Mouse (Mus musculus) bone marrow, adult 2 months (tissue): ENCODE results near the gene App.

Experiments
- CTCF ChIP-seq: fragments of 200-500 bp; IDR thresholded peaks from 2 replicates; pipeline ENCODE4 v1.5.1; 2011; ENCODE audit warnings: low read length, control low read depth; ENCODE audit not compliant: control insufficient read depth, insufficient read depth
- POLR2A ChIP-seq: fragments of 200-500 bp; IDR thresholded peaks from 2 replicates; pipeline ENCODE4 v1.6.1; 2011; ENCODE audit warnings: low read depth, mild to moderate bottlenecking, control low read depth, low read length, borderline replicate concordance; ENCODE audit not compliant: control insufficient read depth

- TF ChIP-seq CTCF (no peak), POLR2A (no peak)
These were observed 132.2 kb downstream of the App start for GRCm38 (mm10) chr16:85041153-85041959.
